Mouse (Mus musculus) embryo, embryonic 11 days (tissue): ENCODE results near the gene Selplg.
"Not testable (repeated sequence)": the region's sequence is repeated elsewhere in the genome, so short reads cannot be mapped to it uniquely, and the experiment has no call there.

ENCODE experiments used
- DNase-seq: peaks from one replicate; pipeline ENCODE4 v3.0.0-alpha.2; 2015

Selplg gene

GRCm38 (mm10) chr5:113818572-113818971 is 13.9 kb downstream of the Selplg start:
- no peak for DNase-seq

GRCm38 (mm10) chr5:113815638-113816152 is 16.7 kb downstream of the Selplg start:
- DNase-seq, result peak; percentile 92

GRCm38 (mm10) chr5:113815041-113815389 is 17.4 kb downstream of the Selplg start:
- DNase-seq, result no peak

GRCm38 (mm10) chr5:113814111-113815040 is 18.1 kb downstream of the Selplg start:
- no peak for DNase-seq

GRCm38 (mm10) chr5:113813608-113814007 is 18.8 kb downstream of the Selplg start:
- no peak for DNase-seq

- DNase-seq, result no peak
These were observed 19.8 kb downstream of the Selplg start for GRCm38 (mm10) chr5:113812638-113813037.

- DNase-seq, result not testable (repeated sequence)
These were observed 20.5 kb downstream of the Selplg start for GRCm38 (mm10) chr5:113811824-113812420.

- DNase-seq, result no peak
These were observed 22.3 kb downstream of the Selplg start for GRCm38 (mm10) chr5:113810111-113810510.

- peak; percentile 74 for DNase-seq
These were observed 24.3 kb downstream of the Selplg start for GRCm38 (mm10) chr5:113808177-113808576.

GRCm38 (mm10) chr5:113807712-113808111 is 24.7 kb downstream of the Selplg start:
- no peak for DNase-seq

GRCm38 (mm10) chr5:113806414-113806813 is 26.0 kb downstream of the Selplg start:
- no peak for DNase-seq

- no peak for DNase-seq
These were observed 27.1 kb downstream of the Selplg start for GRCm38 (mm10) chr5:113805301-113805700.

- DNase-seq, result no peak
These were observed 28.0 kb downstream of the Selplg start for GRCm38 (mm10) chr5:113804395-113804966.

GRCm38 (mm10) chr5:113800280-113800679 is 32.2 kb downstream of the Selplg start, which contains the start of gene Tmem119:
Gene Tmem119, minus strand, starts transcription at chr5:113800516.
- DNase-seq, result peak; percentile 89

GRCm38 (mm10) chr5:113799691-113800090 is 32.8 kb downstream of the Selplg start:
- peak; percentile 59 for DNase-seq

GRCm38 (mm10) chr5:113798525-113798924 is 33.9 kb downstream of the Selplg start:
- DNase-seq, result no peak

- DNase-seq, result peak; percentile 47
These were observed 35.1 kb downstream of the Selplg start for GRCm38 (mm10) chr5:113797149-113797882.

- peak; percentile 93 for DNase-seq
These were observed 35.9 kb downstream of the Selplg start for GRCm38 (mm10) chr5:113796401-113797148.

GRCm38 (mm10) chr5:113791197-113792095 is 41.0 kb downstream of the Selplg start:
- no peak for DNase-seq

GRCm38 (mm10) chr5:113790453-113791196 is 41.8 kb downstream of the Selplg start:
- no peak for DNase-seq
